Mouse (Mus musculus) brain, embryonic 18.5 days (tissue): Measurements from ENCODE around the gene Acoxl.

Experiments used
- DNase-seq: peaks from one replicate; pipeline ENCODE4 v3.0.0-alpha.2; 2012; ENCODE audit warnings: low read depth, low spot score

The Acoxl gene

GRCm38 (mm10) chr2:127937079-127937478, 98.4 kb downstream of the Acoxl start:
- no peak for DNase-seq

- DNase-seq: no peak
These were observed 100.5 kb downstream of the Acoxl start for GRCm38 (mm10) chr2:127939206-127939605.

GRCm38 (mm10) chr2:127960579-127960978, 121.9 kb downstream of the Acoxl start:
- DNase-seq: no peak

GRCm38 (mm10) chr2:127961154-127961553, 122.5 kb downstream of the Acoxl start:
- no peak for DNase-seq

- DNase-seq: no peak
These were observed 123.2 kb downstream of the Acoxl start for GRCm38 (mm10) chr2:127961802-127962433.

- no peak for DNase-seq
These were observed 130.3 kb downstream of the Acoxl start for GRCm38 (mm10) chr2:127968944-127969343.

GRCm38 (mm10) chr2:127976276-127976675, 137.6 kb downstream of the Acoxl start:
- DNase-seq: no peak

- DNase-seq: no peak
These were observed 140.0 kb downstream of the Acoxl start for GRCm38 (mm10) chr2:127978601-127979230.

GRCm38 (mm10) chr2:127982610-127983009, 143.9 kb downstream of the Acoxl start:
- DNase-seq: no peak

- no peak for DNase-seq
These were observed 144.6 kb downstream of the Acoxl start for GRCm38 (mm10) chr2:127983301-127983700.

GRCm38 (mm10) chr2:127983981-127984380, 145.3 kb downstream of the Acoxl start:
- DNase-seq: no peak

GRCm38 (mm10) chr2:127987706-127988105, 149.0 kb downstream of the Acoxl start:
- no peak for DNase-seq

GRCm38 (mm10) chr2:127990856-127991479, 152.3 kb downstream of the Acoxl start:
- DNase-seq: no peak

GRCm38 (mm10) chr2:127991656-127992055, 153.0 kb downstream of the Acoxl start:
- DNase-seq: no peak

GRCm38 (mm10) chr2:128008662-128009423, 170.2 kb downstream of the Acoxl start:
- DNase-seq: no peak

GRCm38 (mm10) chr2:128014613-128015012, 175.9 kb downstream of the Acoxl start:
- DNase-seq: no peak

- no peak for DNase-seq
These were observed 176.9 kb downstream of the Acoxl start for GRCm38 (mm10) chr2:128015602-128016001.

GRCm38 (mm10) chr2:128020039-128020907, 181.6 kb downstream of the Acoxl start:
- DNase-seq: no peak

GRCm38 (mm10) chr2:128020908-128021193, 182.2 kb downstream of the Acoxl start:
- no peak for DNase-seq

GRCm38 (mm10) chr2:128023855-128024254, 185.2 kb downstream of the Acoxl start:
- DNase-seq: no peak

- DNase-seq: no peak
These were observed 189.0 kb downstream of the Acoxl start for GRCm38 (mm10) chr2:128027696-128028095.
